Mouse (Mus musculus): ENCODE results near the gene Dhx16.
A peak's percentile ranks its signal among the peaks of the same experiment; 100 is the strongest.
"Not testable (repeated sequence)": the region's sequence is repeated elsewhere in the genome, so short reads cannot be mapped to it uniquely, and the experiment has no call there.

The Dhx16 gene

DNA sequence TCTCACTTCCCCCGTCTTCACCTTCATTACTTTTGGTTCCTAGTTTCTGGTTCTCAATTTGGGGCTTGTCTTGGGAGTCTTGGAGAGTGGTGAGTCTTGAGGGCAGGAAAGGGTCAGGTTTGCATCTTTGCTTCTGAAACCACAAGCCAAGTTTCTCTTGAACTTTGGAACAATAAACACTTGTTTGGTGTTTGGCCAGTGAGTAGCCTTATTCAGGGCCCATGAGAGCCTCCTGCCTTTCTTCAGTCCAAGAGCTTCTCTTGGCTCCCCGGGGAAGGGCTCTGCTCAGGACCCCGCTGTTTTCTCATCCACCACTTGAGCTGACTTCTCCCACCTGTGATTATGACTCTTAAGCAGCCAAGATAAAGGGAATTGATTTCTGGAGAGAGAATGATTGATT lies 42.9 kb downstream of the Dhx16 start:
- no peak for DNase-seq

DNA sequence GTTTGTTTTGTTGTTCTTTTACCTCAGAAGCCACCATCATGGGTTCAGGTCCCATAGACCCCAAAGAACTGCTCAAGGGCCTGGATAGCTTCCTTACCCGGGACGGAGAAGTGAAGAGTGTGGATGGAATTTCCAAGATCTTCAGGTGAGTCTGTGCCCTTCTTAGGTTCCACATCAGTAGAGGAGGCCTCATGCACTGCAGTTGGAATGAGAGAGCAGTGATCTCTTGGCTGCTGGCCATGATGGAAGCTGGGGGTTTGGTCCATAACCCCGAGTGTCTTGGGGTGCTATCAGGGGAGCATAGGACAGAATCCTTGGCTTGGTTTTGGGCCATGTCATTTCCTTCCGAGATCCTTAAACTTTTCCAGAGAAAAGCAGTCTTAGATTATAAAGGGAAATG lies 43.7 kb downstream of the Dhx16 start:
- no peak for DNase-seq

DNA sequence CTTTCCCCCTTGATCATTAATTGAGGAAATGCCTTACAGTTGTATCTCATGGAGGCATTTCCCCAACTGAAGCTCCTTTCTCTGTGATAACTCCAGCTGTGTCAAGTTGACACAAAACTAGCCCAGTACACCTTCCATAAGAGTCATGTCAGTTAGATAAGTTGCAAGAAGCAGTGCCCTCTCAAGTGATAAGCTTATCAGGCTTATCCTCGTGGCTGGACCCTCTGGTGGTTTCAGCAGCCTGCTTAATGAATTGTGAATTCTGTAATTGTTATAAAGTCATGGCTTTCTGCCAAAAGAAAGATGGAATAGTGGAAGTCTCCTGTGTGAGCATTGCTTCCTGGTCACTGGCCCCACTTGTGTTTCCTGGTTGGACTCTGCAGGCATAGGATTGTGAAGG lies 47.9 kb downstream of the Dhx16 start:
- DNase-seq = no peak

DNA sequence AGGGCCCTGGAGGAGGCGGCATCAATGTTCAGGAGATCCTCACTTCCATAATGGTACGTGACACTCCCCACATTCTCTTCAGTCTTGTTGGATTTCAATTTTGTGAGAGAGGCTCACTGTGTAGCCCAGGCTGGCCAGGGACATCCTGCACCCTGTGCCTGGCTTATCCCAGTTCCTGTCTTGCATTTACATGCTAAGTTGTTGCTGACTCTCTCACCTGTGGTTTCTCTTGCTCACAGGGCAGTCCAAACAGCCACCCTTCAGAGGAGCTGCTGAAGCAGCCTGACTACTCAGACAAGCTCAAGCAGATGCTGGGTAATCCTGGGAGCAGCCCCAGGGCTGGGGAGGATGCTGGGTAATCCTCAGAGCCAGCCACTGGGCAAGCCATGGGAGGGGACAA lies 49.9 kb downstream of the Dhx16 start:
- DNase-seq = no peak

DNA sequence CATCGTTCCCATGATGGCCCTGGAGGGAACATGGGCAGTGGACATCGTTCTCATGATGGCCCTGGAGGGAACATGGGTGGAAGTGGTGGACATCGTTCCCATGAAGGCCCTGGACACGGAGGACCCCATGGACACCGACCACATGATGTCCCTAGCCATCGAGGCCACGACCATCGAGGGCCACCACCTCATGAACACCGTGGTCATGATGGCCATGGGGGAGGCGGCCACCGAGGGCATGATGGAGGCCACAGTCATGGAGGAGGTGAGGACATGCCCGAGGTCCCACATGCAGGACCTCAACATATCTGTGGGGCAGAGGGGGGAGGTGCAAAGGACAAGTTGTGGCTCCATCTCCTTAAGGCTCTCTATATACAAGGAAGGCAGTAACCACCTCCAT lies 51.0 kb downstream of the Dhx16 start:
- DNase-seq = no peak

DNA sequence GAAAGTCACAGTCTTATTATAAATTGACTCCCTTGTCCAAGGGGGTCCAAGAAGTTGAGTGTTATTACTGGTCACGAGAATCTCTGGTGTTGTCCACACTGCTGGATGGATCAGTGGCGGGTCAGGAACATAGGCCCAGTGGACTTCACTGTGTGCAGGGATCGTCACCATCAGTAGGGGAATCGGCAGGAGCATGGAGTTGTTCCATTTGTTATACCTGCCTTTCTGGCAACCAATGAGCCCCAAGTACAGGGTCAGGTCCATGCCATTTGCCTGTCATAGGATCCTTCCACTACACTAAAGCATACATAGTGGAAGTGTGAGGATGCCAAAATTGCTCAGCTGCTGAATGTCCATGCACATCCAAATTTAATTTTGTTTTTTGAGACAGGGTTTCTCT lies 53.0 kb downstream of the Dhx16 start:
- DNase-seq = no peak

DNA sequence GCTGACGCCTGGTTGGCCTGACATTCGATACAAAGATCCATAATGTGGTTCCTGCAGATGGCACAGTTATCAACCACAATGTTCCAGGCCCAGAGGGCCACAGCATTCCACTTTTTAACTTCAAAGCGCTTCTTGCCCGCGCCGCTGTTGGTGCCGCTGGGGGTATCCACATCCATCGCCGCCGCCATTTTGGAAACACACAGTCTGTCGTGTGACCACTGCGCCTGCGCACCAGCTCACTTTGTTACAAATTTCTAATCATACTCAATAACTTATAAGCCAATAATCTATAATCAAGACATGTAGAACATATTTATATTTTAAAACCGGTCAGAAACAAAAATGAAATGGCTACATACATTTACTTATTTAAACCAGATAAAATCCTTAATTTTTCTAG lies 56.1 kb downstream of the Dhx16 start:
- not testable (repeated sequence) for DNase-seq

DNA sequence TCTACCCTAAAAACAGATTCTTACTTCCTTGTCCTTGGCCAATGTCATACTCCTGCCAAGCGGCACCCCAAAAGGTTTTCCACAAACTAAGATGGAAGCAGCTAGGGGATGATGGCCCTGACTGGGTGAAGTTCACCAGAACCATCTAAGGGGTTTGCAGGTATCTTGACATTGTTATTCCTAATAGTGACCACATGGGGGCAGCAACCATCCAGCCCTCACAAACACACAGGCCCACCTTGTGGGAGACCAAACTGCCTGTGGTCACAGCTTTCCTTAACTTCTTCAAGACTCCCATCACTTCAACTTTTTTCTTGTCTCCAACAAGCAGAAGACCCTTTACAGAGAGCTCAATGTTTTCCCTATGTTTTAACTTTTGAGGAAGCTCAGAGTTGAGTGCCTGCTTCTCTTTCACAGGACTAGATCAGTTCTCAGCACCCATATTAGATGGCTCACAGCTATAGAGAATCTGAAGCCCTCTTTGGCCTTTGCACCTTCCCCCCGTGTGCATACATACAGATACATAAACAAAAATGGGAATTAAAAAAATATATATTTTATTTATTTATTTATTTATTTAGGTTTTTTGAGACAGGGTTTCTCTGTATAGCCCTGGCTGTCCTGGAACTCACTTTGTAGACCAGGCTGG lies 58.2 kb downstream of the Dhx16 start:
- DNase-seq = peak; percentile 68

DNA sequence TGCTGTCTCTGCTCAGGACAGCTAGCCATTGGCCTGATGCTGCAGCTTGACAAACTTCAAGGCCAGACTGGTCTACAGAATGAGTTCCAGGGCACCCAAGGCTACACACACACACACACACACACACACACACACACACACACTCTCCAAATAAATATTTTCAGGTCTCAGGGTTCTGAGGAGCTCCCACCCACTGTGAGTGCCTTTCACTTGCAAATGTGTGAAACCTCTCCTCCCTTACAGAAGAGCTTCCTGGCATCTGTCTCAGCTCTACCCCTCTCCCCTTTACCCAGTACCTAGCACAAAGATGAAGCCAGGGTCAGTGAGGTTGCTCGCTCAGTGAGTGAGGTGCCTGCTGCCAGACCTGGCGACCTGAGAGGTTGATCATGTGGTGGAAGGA lies 59.5 kb downstream of the Dhx16 start:
- no peak for DNase-seq

DNA sequence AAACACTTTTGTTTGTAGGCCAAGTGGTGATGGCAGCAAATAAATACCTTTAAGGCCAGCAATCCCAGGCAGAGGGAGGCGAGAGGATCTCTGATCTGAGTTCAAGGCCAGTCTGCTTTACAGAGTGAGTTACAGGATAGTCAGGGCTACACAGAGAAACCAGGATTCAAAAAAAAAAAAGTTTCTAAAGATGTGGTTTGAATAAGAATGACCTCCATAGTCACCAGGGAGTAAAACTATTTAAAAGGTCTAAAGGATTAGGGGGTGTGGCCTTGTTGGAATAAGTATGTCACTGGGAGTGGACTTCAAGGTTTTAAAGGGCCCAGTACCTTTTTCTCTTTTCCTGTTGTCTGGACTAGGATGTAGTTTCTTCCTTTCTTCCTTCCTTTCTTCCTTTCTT lies 60.3 kb downstream of the Dhx16 start:
- no peak for DNase-seq
